Mouse (Mus musculus) embryonic stem cell, embryonic (primary cell): ENCODE data around the gene Disp3.

Experiments
- CTCF ChIA-PET, 4 experiments: fragments of 300-600 bp in 2 of 4; fragments of 350-600 bp in 2 of 4; sonication (Branson Sonifier 250); formaldehyde crosslinking; loops; one replicate each; lab custom pipeline; 2022; ENCODE audit warnings: inconsistent platforms in 2 of 4; lab: Charles Lee
- POLR2A ChIA-PET, 4 experiments: fragments of 300-600 bp in 2 of 4; fragments of 350-600 bp in 2 of 4; sonication (Branson Sonifier 250); formaldehyde crosslinking; loops; one replicate each; lab custom pipeline; 2022; ENCODE audit warnings: antibody characterized with exemption in 4 of 4, inconsistent platforms in 1 of 4; lab: Charles Lee

Gene Disp3

GRCm38 (mm10) chr4:148287476-148288054 is at the start of gene Disp3:
Gene Disp3, minus strand, starts transcription at chr4:148287965.
- POLR2A ChIA-PET = interaction anchor here in 3 of 4 experiments (0.6 to 2.7 kb wide), 20 partner anchors 10 to 313 kb away, joined by 3 to 10 read pairs (median 3); partner anchors contain the start of genes Agtrap (in 1 of the 3), Fbxo2 (in 1 of the 3), Fbxo44 (in 1 of the 3) and Mtor (in 1 of the 3)

GRCm38 (mm10) chr4:148330269-148330668 is 42.5 kb upstream of the Disp3 start:
- ChIA-PET CTCF (interaction anchor here in 1 of 4 experiments (0.6 kb wide), 1 partner anchor 79 kb away, joined by 3 read pairs; no protein-coding TSS in a partner anchor), POLR2A (interaction anchor here in 1 of 4 experiments (1.6 kb wide), 1 partner anchor 12 kb away, joined by 3 read pairs; no protein-coding TSS in a partner anchor)

More at GRCm38 (mm10) chr4:148287476-148288054, at the start of gene Disp3:
- CTCF ChIA-PET = interaction anchor here (0.5 to 3.4 kb wide), 127 partner anchors 10 to 1011 kb away, joined by 3 to 50 read pairs (median 4); partner anchors contain the start of genes Fbxo6 (in 2 of the 4), Draxin (in 1 of the 4), Fbxo2 (in 1 of the 4) and Fbxo44 (in 1 of the 4)

GRCm38 (mm10) chr4:148329431-148329830 is 41.7 kb upstream of the Disp3 start:
- ChIA-PET POLR2A (interaction anchor here in 1 of 4 experiments (1.6 kb wide), 1 partner anchor 13 kb away, joined by 3 read pairs; no protein-coding TSS in a partner anchor), CTCF (no interaction called here)

- POLR2A ChIA-PET = no interaction called here
Observed at GRCm38 (mm10) chr4:148328237-148328636, 40.5 kb upstream of the Disp3 start.

GRCm38 (mm10) chr4:148327266-148327997 is 39.7 kb upstream of the Disp3 start:
- ChIA-PET CTCF (interaction anchor here in 2 of 4 experiments (0.6 to 1.5 kb wide), 3 partner anchors 19 to 161 kb away, joined by 3 to 5 read pairs (median 5); partner anchors contain the start of gene Disp3 (in 1 of the 2)), POLR2A (interaction anchor here in 1 of 4 experiments (0.6 kb wide), 2 partner anchors 23 to 667 kb away, joined by 3 read pairs; no protein-coding TSS in a partner anchor)

More at GRCm38 (mm10) chr4:148328237-148328636, 40.5 kb upstream of the Disp3 start:
- CTCF ChIA-PET = interaction anchor here in 1 of 4 experiments (0.5 to 1.5 kb wide), 3 partner anchors 40 to 161 kb away, joined by 3 to 4 read pairs (median 3); partner anchors contain the start of genes Disp3 and Mtor

- ChIA-PET CTCF (interaction anchor here in 3 of 4 experiments (0.6 to 1.5 kb wide), 4 partner anchors 12 to 160 kb away, joined by 3 to 5 read pairs (median 4); partner anchors contain the start of gene Disp3 (in 1 of the 3)), POLR2A (interaction anchor here in 1 of 4 experiments (0.6 kb wide), 1 partner anchor 668 kb away, joined by 3 read pairs; no protein-coding TSS in a partner anchor)
Observed at GRCm38 (mm10) chr4:148326791-148327190, 39.0 kb upstream of the Disp3 start.

- ChIA-PET POLR2A (interaction anchor here in 1 of 4 experiments (1.2 kb wide), 1 partner anchor 13 kb away, joined by 3 read pairs; no protein-coding TSS in a partner anchor), CTCF (interaction anchor here in 2 of 4 experiments (0.6 to 1.5 kb wide), 2 partner anchors 13 to 119 kb away, joined by 3 read pairs; no protein-coding TSS in a partner anchor)
Observed at GRCm38 (mm10) chr4:148325951-148326350, 38.2 kb upstream of the Disp3 start.

- CTCF ChIA-PET = interaction anchor here in 2 of 4 experiments (0.8 to 1.1 kb wide), 2 partner anchors 14 to 37 kb away, joined by 3 read pairs; partner anchors contain the start of gene Disp3 (in 1 of the 2)
- POLR2A ChIA-PET = interaction anchor here in 3 of 4 experiments (0.6 to 1.2 kb wide), 3 partner anchors 9 to 244 kb away, joined by 3 read pairs; no protein-coding TSS in a partner anchor
Observed at GRCm38 (mm10) chr4:148325057-148325456, 37.3 kb upstream of the Disp3 start.

GRCm38 (mm10) chr4:148322152-148322551 is 34.4 kb upstream of the Disp3 start:
- CTCF ChIA-PET = interaction anchor here in 1 of 4 experiments (1.0 kb wide), 1 partner anchor 34 kb away, joined by 3 read pairs; the partner anchor contains the start of gene Disp3
- POLR2A ChIA-PET = interaction anchor here in 1 of 4 experiments (0.5 kb wide), 1 partner anchor 276 kb away, joined by 3 read pairs; no protein-coding TSS in a partner anchor

GRCm38 (mm10) chr4:148319366-148319765 is 31.6 kb upstream of the Disp3 start:
- CTCF ChIA-PET = interaction anchor here in 1 of 4 experiments (1.3 kb wide), 1 partner anchor 31 kb away, joined by 6 read pairs; the partner anchor contains the start of gene Disp3
- POLR2A ChIA-PET = no interaction called here

- ChIA-PET POLR2A (interaction anchor here in 2 of 4 experiments (0.6 to 1.1 kb wide), 5 partner anchors 9 to 152 kb away, joined by 3 to 4 read pairs (median 3); partner anchors contain the start of gene Disp3 (in 1 of the 2)), CTCF (interaction anchor here in 2 of 4 experiments (1.2 to 3.0 kb wide), 3 partner anchors 28 to 37 kb away, joined by 3 to 10 read pairs (median 4); partner anchors contain the start of gene Disp3 (in 2 of the 2))
Observed at GRCm38 (mm10) chr4:148315377-148316175, 27.8 kb upstream of the Disp3 start.

GRCm38 (mm10) chr4:148314396-148314795 is 26.6 kb upstream of the Disp3 start:
- ChIA-PET CTCF (interaction anchor here in 3 of 4 experiments (0.8 to 3.0 kb wide), 4 partner anchors 26 to 144 kb away, joined by 3 to 10 read pairs (median 3); partner anchors contain the start of gene Disp3 (in 2 of the 3)), POLR2A (interaction anchor here in 2 of 4 experiments (1.0 to 1.3 kb wide), 3 partner anchors 8 to 122 kb away, joined by 3 read pairs; no protein-coding TSS in a partner anchor)

GRCm38 (mm10) chr4:148313601-148314000 is 25.8 kb upstream of the Disp3 start:
- ChIA-PET POLR2A (interaction anchor here in 1 of 4 experiments (1.3 kb wide), 2 partner anchors 22 to 121 kb away, joined by 3 read pairs; no protein-coding TSS in a partner anchor), CTCF (interaction anchor here in 2 of 4 experiments (1.3 to 3.0 kb wide), 2 partner anchors 26 to 143 kb away, joined by 3 to 10 read pairs; partner anchors contain the start of gene Disp3 (in 1 of the 2))

GRCm38 (mm10) chr4:148312296-148313116 is 24.7 kb upstream of the Disp3 start:
- ChIA-PET CTCF (interaction anchor here in 3 of 4 experiments (0.7 to 3.0 kb wide), 3 partner anchors 24 to 41 kb away, joined by 3 to 10 read pairs (median 3); partner anchors contain the start of gene Disp3 (in 2 of the 3)), POLR2A (interaction anchor here in 1 of 4 experiments (0.8 kb wide), 1 partner anchor 13 kb away, joined by 3 read pairs; no protein-coding TSS in a partner anchor)

GRCm38 (mm10) chr4:148310845-148311244 is 23.1 kb upstream of the Disp3 start:
- CTCF ChIA-PET = interaction anchor here in 2 of 4 experiments (0.6 to 1.5 kb wide), 3 partner anchors 23 to 426 kb away, joined by 3 to 4 read pairs (median 4); partner anchors contain the start of gene Disp3 (in 1 of the 2)
- POLR2A ChIA-PET = no interaction called here
